Mouse (Mus musculus): ENCODE results near the gene Atxn3. TPM values are rescaled to one million over a fixed set of nuclear protein-coding genes. Genes with fewer than 3 reads are reported as not detected.

Gene Atxn3
- total RNA-seq, 2 experiments from 2014 or later = 11.0 to 28.5 TPM

GRCm38 (mm10) chr12:101898966-101899365 is 59.1 kb downstream of the Atxn3 start:
- no peak for ATAC-seq (replicated peaks; ENCODE audit: low FRiP score, poor library complexity, severe bottlenecking)

GRCm38 (mm10) chr12:101897113-101897512 is 60.9 kb downstream of the Atxn3 start:
- ATAC-seq (replicated peaks; ENCODE audit: low FRiP score, poor library complexity, severe bottlenecking) = no peak

- no peak for ATAC-seq (replicated peaks; ENCODE audit: low FRiP score, poor library complexity, severe bottlenecking)
Observed at GRCm38 (mm10) chr12:101893296-101893695, 64.8 kb downstream of the Atxn3 start.

- no peak for ATAC-seq (replicated peaks; ENCODE audit: low FRiP score, poor library complexity, severe bottlenecking)
Observed at GRCm38 (mm10) chr12:101892832-101893231, 65.2 kb downstream of the Atxn3 start.

GRCm38 (mm10) chr12:101891066-101891465 is 67.0 kb downstream of the Atxn3 start:
- ATAC-seq (replicated peaks; ENCODE audit: low FRiP score, poor library complexity, severe bottlenecking) = no peak

- ATAC-seq (replicated peaks; ENCODE audit: low FRiP score, poor library complexity, severe bottlenecking) = no peak
Observed at GRCm38 (mm10) chr12:101889351-101889750, 68.7 kb downstream of the Atxn3 start.

- ATAC-seq (replicated peaks; ENCODE audit: low FRiP score, poor library complexity, severe bottlenecking) = no peak
Observed at GRCm38 (mm10) chr12:101888312-101888711, 69.7 kb downstream of the Atxn3 start.

GRCm38 (mm10) chr12:101884926-101885325 is 73.1 kb downstream of the Atxn3 start:
- no peak for ATAC-seq (replicated peaks; ENCODE audit: low FRiP score, poor library complexity, severe bottlenecking)

- ATAC-seq (replicated peaks; ENCODE audit: low FRiP score, poor library complexity, severe bottlenecking) = no peak
Observed at GRCm38 (mm10) chr12:101876374-101876773, 81.7 kb downstream of the Atxn3 start.

- no peak; the same call in 1 of the 2 replicates for ATAC-seq (replicated peaks; ENCODE audit: low FRiP score, poor library complexity, severe bottlenecking)
Observed at GRCm38 (mm10) chr12:101875107-101875506, 82.9 kb downstream of the Atxn3 start.

Other genes with a start within 250 kb of the Atxn3 start
- not detected in 2 replicates for gene Tc2n, start 239.7 kb downstream of the Atxn3 start, total RNA-seq (2015; ENCODE audit: low replicate concordance)
- not detected in 2 replicates for gene Tc2n, start 239.7 kb downstream of the Atxn3 start, total RNA-seq (2017; ENCODE audit: low replicate concordance)
- gene Fbln5, start 139.2 kb downstream of the Atxn3 start, total RNA-seq (2015; ENCODE audit: low replicate concordance) = not detected in 2 replicates
- gene Fbln5, start 139.2 kb downstream of the Atxn3 start, total RNA-seq (2017; ENCODE audit: low replicate concordance) = 0.28 and 0.60 TPM in 2 replicates
- 7.3 and 11.3 TPM in 2 replicates for gene Trip11, start 45.0 kb downstream of the Atxn3 start, total RNA-seq (2015; ENCODE audit: low replicate concordance)
- gene Trip11, start 45.0 kb downstream of the Atxn3 start, total RNA-seq (2017; ENCODE audit: low replicate concordance) = 12.8 and 23.6 TPM in 2 replicates
- gene Cpsf2, start 17.7 kb upstream of the Atxn3 start, total RNA-seq (2015; ENCODE audit: low replicate concordance) = 9.0 and 12.1 TPM in 2 replicates
- gene Cpsf2, start 17.7 kb upstream of the Atxn3 start, total RNA-seq (2017; ENCODE audit: low replicate concordance) = 15.7 and 25.2 TPM in 2 replicates
- not detected in 2 replicates for gene Slc24a4, start 170.5 kb upstream of the Atxn3 start, total RNA-seq (2015; ENCODE audit: low replicate concordance)
- gene Slc24a4, start 170.5 kb upstream of the Atxn3 start, total RNA-seq (2017; ENCODE audit: low replicate concordance) = not detected in 2 replicates